Mouse (Mus musculus) right cerebral cortex, adult 2 months (tissue): Measurements from ENCODE around the gene Urad.

ENCODE experiments used
- DNase-seq, 2 experiments: peaks; one replicate each; pipeline ENCODE4 v3.0.0; 2021 to 2022; ENCODE audit warnings: low spot score in 2 of 2

The Urad gene

DNA sequence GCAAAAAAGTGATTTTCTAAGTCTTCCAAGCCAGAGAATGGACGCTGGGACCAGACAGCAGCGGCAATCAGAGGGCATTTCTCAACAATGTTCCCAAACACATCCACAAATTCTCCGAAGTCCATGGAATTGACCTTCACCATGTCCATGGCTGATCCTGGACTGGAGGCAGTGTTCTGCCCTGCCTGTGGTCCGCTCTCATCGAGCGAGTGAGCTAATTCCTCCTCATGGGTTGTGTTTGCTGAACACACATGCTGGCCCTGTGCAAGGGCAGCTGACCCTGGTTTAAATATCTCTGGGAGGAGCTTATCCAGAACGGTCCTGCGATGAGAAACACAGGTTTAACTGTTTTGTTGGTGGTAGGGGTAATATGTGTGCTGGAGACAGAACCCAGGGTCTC, at the start of gene Urad:
Gene Urad (minus strand): TSS at position 258 of the 400 bp plus-strand sequence.
- no peak for DNase-seq

GRCm38 (mm10) chr5:147370276-147370675, 48.0 kb upstream of the Urad start:
- no peak for DNase-seq

DNA sequence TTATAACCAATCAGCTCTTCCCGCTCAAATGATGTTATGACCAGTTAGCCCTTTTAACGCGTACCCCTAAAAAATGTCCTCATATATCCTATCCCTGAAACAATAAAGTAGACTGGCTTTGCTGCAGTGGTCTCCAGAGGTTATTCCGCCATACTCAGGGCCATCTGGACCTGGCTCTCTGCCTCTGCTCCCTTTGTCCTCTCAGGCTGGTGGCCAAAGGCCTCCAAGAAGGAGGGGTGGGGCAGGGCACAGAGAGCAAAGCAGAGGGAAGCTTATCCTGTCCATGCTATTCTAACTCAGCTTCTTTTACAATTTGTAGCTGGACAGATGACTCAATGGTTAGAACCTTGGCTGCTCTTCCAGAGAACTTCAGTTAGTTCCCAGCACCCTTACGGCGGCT, 46.0 kb upstream of the Urad start:
- DNase-seq: no peak

DNA sequence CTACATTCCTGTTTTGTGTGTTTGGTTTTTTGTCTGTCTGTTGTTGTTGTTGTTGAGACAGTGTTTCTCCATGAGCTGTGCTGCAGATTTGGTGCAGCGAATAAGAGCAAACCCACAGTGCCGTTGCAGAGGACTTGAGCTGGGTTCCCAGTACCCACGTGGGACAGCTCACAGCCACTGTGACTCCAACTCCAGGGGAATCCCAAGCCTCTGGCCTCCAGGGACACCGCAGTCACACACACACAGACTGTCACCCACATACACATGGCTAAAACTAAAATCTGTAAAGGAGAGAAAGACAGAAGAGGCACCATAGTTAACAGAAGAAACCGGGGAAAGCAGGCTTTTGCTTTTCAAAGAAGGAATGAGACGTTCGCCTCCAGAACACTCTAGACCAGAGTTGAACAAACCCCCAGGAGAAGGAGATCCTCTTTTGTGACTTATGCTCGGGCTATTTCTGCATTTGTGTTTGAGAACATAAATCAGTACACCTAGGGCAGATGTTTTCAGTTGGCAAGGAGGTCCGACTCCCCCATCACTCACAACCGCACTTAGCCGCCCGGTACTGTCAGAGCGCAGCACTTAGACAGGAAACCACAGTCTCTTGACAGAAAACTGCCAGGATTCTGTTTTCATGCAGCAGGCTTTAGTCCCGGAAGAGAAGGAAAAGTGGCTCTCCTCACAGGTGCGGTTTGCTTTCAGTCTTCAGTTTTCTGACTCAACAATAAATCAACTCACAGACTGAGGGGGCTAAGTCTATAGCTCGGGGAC, 43.9 kb upstream of the Urad start:
- no peak for DNase-seq

- DNase-seq: no peak
Measured at GRCm38 (mm10) chr5:147363054-147363453, 40.8 kb upstream of the Urad start.

- DNase-seq: no peak
Measured at GRCm38 (mm10) chr5:147358481-147358880, 36.2 kb upstream of the Urad start.

DNA sequence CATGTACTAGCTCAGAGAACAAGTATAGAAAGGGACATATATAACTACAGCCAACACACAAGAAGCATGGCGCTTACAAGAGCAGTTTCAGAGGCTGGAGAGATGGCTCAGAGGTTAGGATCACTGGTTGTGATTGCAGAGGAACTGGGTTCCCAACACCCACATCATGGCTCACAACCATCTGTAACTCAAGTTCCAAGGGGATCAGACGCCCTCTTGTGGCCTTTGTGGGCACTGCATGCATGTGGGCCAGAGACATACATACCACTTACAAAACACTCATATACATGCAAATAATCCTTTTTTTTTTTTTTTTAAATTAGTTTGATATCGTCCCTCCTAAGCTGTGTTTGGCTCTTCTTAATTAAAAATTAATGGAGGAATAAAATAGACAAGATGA, 35.3 kb upstream of the Urad start:
- DNase-seq: no peak

GRCm38 (mm10) chr5:147356260-147357055, 34.2 kb upstream of the Urad start:
- DNase-seq: no peak

DNA sequence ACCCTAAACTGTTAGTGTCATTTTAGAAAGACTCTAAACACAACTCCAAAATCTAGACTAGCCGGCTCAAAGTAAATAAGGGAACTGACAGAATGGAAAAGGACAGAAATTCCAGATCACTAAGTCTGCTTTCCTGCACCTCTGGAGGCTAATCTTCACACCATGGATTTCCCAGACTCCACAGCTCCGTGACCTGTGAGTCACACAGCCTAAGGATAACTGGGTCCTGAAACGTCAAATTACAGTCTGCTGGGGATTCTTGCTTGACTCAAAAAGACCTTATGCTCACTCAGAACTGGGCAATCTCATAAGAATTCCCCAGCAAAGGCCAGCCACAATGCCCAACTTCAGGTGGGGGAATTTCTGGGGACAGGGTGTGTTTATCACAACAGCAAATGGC, 33.5 kb upstream of the Urad start:
- DNase-seq: no peak

- DNase-seq: no peak
Measured at GRCm38 (mm10) chr5:147354985-147355384, 32.7 kb upstream of the Urad start.

- peak; percentile 60 to 68 for DNase-seq
Measured at GRCm38 (mm10) chr5:147354161-147354780, 32.0 kb upstream of the Urad start.

GRCm38 (mm10) chr5:147351931-147352330, 29.7 kb upstream of the Urad start:
- no peak for DNase-seq

DNA sequence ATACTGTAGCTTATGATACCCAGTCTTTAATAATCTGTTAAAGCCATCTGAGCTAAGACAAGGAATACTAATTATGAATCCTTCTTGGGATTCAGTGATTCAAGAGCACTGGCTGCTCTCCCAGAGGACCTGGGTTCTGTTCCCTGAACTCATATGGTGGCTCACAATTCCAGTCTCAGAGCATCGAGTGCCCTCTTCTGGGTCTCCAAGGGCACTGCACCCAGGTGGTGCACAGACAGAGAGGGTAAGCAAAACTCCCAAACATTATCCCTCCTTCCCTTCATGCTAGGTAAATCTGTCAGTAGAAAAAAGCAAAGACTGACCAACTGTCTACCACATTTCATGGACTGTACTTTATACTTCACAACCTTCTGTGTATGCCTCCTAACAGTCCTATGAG, 23.7 kb upstream of the Urad start:
- no peak for DNase-seq

DNA sequence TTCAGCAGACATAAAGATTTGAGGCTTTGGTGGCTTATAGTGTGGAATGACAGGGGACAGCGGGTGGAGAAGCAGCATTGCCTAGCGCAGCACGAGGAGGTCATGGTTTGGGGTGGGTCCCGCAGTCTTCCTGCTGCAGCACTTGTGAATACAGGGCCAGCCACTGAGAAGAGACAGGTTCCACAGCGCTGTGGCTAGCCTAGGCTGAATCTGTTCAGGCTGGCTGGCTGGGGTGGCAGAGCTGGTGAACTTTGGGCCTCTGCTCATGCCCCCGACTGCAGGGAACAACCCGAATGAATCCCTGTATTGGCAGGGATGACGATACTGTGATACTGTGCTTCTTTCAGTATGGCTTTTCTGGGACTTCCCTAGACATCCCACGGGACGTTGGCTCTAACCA, 21.7 kb upstream of the Urad start:
- no peak for DNase-seq

GRCm38 (mm10) chr5:147342901-147343300, 20.7 kb upstream of the Urad start:
- no peak for DNase-seq

- DNase-seq: no peak
Measured at GRCm38 (mm10) chr5:147340741-147341414, 18.6 kb upstream of the Urad start.

- DNase-seq: no peak
Measured at GRCm38 (mm10) chr5:147339560-147339959, 17.3 kb upstream of the Urad start.

DNA sequence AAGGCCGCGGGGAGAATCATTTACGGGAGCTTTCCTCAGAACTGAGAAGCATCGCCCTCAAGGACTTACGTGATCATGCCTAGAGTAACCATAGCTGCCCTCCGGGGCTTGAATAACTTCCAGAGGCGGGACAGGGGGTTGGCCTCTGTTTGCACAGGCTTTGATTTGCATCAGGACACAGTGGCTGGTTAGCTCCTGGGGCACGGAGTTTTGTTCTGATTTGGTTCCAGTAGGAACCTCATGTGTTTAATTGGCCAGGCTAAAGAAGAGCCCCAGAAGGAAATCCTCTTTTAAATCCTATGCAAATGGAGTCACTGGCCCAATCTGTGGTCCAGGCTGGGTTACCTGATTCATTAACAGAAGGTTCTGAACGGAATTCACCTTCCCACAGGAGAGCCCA, 16.7 kb upstream of the Urad start:
- DNase-seq: no peak

- peak in 1 of 2 experiments; percentile 8 for DNase-seq
Measured at GRCm38 (mm10) chr5:147332711-147333110, 10.5 kb upstream of the Urad start.

GRCm38 (mm10) chr5:147331547-147331946, 9.3 kb upstream of the Urad start:
- DNase-seq: peak; percentile 57 to 68

DNA sequence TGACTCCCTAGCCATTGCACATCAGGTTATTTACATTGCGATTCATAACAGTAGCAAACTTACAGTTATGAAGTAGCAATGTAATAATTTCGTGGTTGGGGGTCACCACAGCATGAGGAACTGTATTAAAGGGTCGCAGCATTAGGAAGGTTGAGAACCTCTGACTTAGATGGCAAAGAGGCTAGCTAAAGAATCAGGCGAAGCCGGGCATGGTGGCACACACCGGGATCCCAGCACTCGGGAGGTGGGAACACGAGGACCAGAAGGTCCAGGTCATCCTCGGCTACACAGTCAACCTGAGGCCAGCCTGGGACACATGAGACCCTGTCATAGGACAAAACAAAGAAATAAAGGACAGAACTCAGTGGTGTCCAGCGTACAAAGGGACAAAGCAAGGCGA, 7.7 kb upstream of the Urad start:
- DNase-seq: no peak

DNA sequence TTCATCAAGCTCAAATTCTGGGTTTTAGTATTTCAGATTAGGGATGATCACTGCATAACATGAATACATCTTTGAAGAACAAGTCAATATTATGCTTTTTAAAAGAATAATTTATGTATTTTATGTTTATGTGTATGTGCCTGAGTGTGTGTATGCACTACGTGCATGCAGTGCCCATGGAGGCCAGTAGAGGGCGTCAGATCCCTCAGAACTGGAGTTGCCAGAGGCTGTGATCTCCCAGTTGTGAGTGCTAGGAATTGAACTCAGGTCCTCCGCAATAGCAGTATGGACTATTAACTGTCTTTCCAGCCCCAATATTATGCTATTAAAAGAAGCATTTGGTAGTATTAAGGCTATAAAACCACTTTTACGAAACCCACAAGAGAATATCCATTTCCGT, 5.4 kb upstream of the Urad start:
- no peak for DNase-seq
